Mouse (Mus musculus) right cerebral cortex, postnatal 10 days (tissue): Measurements from ENCODE around the gene Abcb4.
"Not testable (repeated sequence)": the region's sequence is repeated elsewhere in the genome, so short reads cannot be mapped to it uniquely, and the experiment has no call there.

Experiments used
- DNase-seq, 2 experiments: peaks; one replicate each; pipeline ENCODE4 v3.0.0; 2021; ENCODE audit warnings: low spot score in 2 of 2

The Abcb4 gene

GRCm38 (mm10) chr5:8904539-8904938 lies 11.0 kb downstream of the Abcb4 start:
- no peak for DNase-seq

- no peak for DNase-seq
Observed at GRCm38 (mm10) chr5:8911567-8912198, 18.2 kb downstream of the Abcb4 start.

GRCm38 (mm10) chr5:8916400-8916799 lies 22.9 kb downstream of the Abcb4 start:
- no peak for DNase-seq

GRCm38 (mm10) chr5:8917069-8917468 lies 23.6 kb downstream of the Abcb4 start:
- DNase-seq = no peak

- DNase-seq = no peak
Observed at GRCm38 (mm10) chr5:8928440-8928839, 34.9 kb downstream of the Abcb4 start.

GRCm38 (mm10) chr5:8937965-8938364 lies 44.4 kb downstream of the Abcb4 start:
- no peak for DNase-seq

- not testable (repeated sequence) for DNase-seq
Observed at GRCm38 (mm10) chr5:8941266-8941665, 47.7 kb downstream of the Abcb4 start.

GRCm38 (mm10) chr5:8943836-8944235 lies 50.3 kb downstream of the Abcb4 start:
- peak in 1 of 2 experiments; percentile 30 for DNase-seq

- DNase-seq = no peak
Observed at GRCm38 (mm10) chr5:8947423-8948110, 54.0 kb downstream of the Abcb4 start.

GRCm38 (mm10) chr5:8953660-8954059 lies 60.1 kb downstream of the Abcb4 start:
- no peak for DNase-seq

GRCm38 (mm10) chr5:8955544-8955943 lies 62.0 kb downstream of the Abcb4 start:
- DNase-seq = no peak

- no peak for DNase-seq
Observed at GRCm38 (mm10) chr5:8960534-8960933, 67.0 kb downstream of the Abcb4 start.

- no peak for DNase-seq
Observed at GRCm38 (mm10) chr5:8964487-8964886, 71.0 kb downstream of the Abcb4 start.

GRCm38 (mm10) chr5:8970694-8971093 lies 77.2 kb downstream of the Abcb4 start:
- DNase-seq = no peak

- DNase-seq = no peak
Observed at GRCm38 (mm10) chr5:8972355-8972754, 78.8 kb downstream of the Abcb4 start.

GRCm38 (mm10) chr5:8974721-8975120 lies 81.2 kb downstream of the Abcb4 start:
- no peak for DNase-seq

- DNase-seq = no peak
Observed at GRCm38 (mm10) chr5:8985470-8985869, 92.0 kb downstream of the Abcb4 start.

- DNase-seq = no peak
Observed at GRCm38 (mm10) chr5:8987925-8988324, 94.4 kb downstream of the Abcb4 start.

- no peak for DNase-seq
Observed at GRCm38 (mm10) chr5:8990526-8990925, 97.0 kb downstream of the Abcb4 start.

- no peak for DNase-seq
Observed at GRCm38 (mm10) chr5:8991626-8992025, 98.1 kb downstream of the Abcb4 start.

GRCm38 (mm10) chr5:8995966-8996685 lies 102.6 kb downstream of the Abcb4 start:
- no peak for DNase-seq

GRCm38 (mm10) chr5:8996686-8997512 lies 103.4 kb downstream of the Abcb4 start, which contains the start of gene Crot:
Gene Crot, minus strand, starts transcription at chr5:8997324.
- DNase-seq = peak; percentile 95 to 96
